Mouse (Mus musculus) liver, embryonic 14.5 days (tissue): Measurements from ENCODE around the gene Pgbd5. TPM values are rescaled to one million over a fixed set of nuclear protein-coding genes. Genes with fewer than 3 reads are reported as not detected.

Experiments
- ATAC-seq: fragments of 200-750 bp; cut with Nextera tagmentation; 2 replicates; pipeline ENCODE4 v1.8.0; 2017; ENCODE audit warnings: moderate number of reproducible peaks, mild to moderate bottlenecking, moderate library complexity; ENCODE audit not compliant: insufficient read depth
- DNase-seq, 3 experiments: peaks; one replicate each; pipeline ENCODE4 v3.0.0-alpha.2; 2012 to 2013; ENCODE audit warnings: low read depth in 3 of 3, low spot score in 3 of 3
- H3K27ac ChIP-seq: fragments of 300-500 bp; sonication (generic); 2 replicates; pipeline ENCODE4 v1.5.1; 2014; ENCODE audit warnings: moderate library complexity, mild to moderate bottlenecking, control low read depth, inconsistent platforms
- H3K27me3 ChIP-seq: fragments of 300-500 bp; sonication (generic); 2 replicates; pipeline ENCODE4 v1.6.1; 2014; ENCODE audit warnings: mild to moderate bottlenecking, low read length, moderate library complexity; ENCODE audit not compliant: control insufficient read depth, insufficient read depth
- H3K36me3 ChIP-seq: fragments of 300-500 bp; sonication (generic); replicated peaks from 2 replicates; pipeline ENCODE4 v1.6.1; 2014; ENCODE audit warnings: low read depth; ENCODE audit not compliant: control insufficient read depth, insufficient read depth
- H3K4me1 ChIP-seq, 2 experiments: fragments of 200-500 bp in 1 of 2; fragments of 300-500 bp in 1 of 2; sonication (generic) in 1 of 2; replicated peaks; 2 replicates each; pipeline ENCODE4 v1.6.1; 2012 to 2014; ENCODE audit warnings: antibody characterized with exemption in 1 of 2, inconsistent platforms in 1 of 2, low read length in 1 of 2; ENCODE audit not compliant: control insufficient read depth in 2 of 2, insufficient read depth in 2 of 2
- H3K4me2 ChIP-seq: fragments of 300-500 bp; sonication (generic); 2 replicates; pipeline ENCODE4 v1.6.1; 2014; ENCODE audit warnings: low read depth, mild to moderate bottlenecking, control low read depth, moderate library complexity
- H3K4me3 ChIP-seq, 2 experiments: fragments of 200-500 bp in 1 of 2; fragments of 300-500 bp in 1 of 2; sonication (generic) in 1 of 2; 2 replicates each; pipeline ENCODE4 v1.5.1; 2012 to 2014; ENCODE audit warnings: low read depth in 2 of 2, low read length in 2 of 2, mild to moderate bottlenecking in 2 of 2, control low read depth in 1 of 2, inconsistent platforms in 1 of 2, moderate library complexity in 1 of 2; ENCODE audit not compliant: insufficient read depth in 1 of 2
- H3K9ac ChIP-seq: fragments of 300-500 bp; sonication (generic); replicated peaks from 2 replicates; pipeline ENCODE4 v1.6.1; 2014; ENCODE audit warnings: mild to moderate bottlenecking, control low read depth, moderate library complexity
- H3K9me3 ChIP-seq: fragments of 300-500 bp; sonication (generic); 2 replicates; pipeline ENCODE4 v1.6.1; 2016; ENCODE audit warnings: low read length, mixed read lengths; ENCODE audit not compliant: control insufficient read depth
- CTCF ChIP-seq: IDR thresholded peaks from 2 replicates; pipeline ENCODE4 v1.5.1; 2016; ENCODE audit warnings: antibody characterized with exemption, low read depth, control low read depth
- EP300 ChIP-seq: IDR thresholded peaks from 2 replicates; pipeline ENCODE4 v1.6.1; 2016; ENCODE audit warnings: antibody characterized with exemption, low read depth
- WGBS: fragments of 180-500 bp; shearing (Covaris S2); extraction: QIAGEN DNeasy Blood & Tissue Kit; methylation state at CpG from one replicate; pipeline ENCODE4 v1.1.7; 2014; ENCODE audit not compliant: insufficient replicate concordance; 5-methylcytosine and 5-hydroxymethylcytosine counted together
- polyA plus RNA-seq, 2 experiments: library from polyadenylated mRNA; depleted of rRNA in 1 of 2; stranded (reverse) in 1 of 2; unstranded in 1 of 2; fragments of >200 nt; fragmentation: Nextera tagmentation in 1 of 2; extraction: Ambion mirVana in 1 of 2; gene quantifications; 2 replicates each; pipeline versions ENCODE4 v1.2.1 to v1.2.3; 2012 to 2014

Gene Pgbd5
- polyA plus RNA-seq, 2 experiments: 0.15 to 0.18 TPM

DNA sequence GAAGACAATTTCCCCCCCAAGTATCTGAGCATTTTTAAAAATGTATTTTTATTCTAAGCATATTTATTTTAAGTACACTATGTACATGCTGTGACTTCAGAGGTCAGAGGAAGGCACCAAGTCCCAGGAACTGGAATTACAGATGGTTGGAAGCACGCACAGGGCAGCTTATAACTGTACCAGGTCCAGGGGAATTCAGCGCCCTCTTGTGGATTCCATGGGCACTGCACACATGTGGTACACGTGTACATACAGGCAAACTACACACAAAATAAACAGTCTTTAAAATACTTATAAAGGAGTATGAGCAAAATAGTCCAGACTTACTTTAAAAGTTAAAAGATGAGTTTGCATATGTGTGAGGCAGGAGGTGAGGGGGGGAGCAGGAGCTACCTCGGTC, 45.5 kb downstream of the Pgbd5 start:
- DNase-seq (peak in 1 of 3 experiments; percentile 4), ATAC-seq (no peak)
- Histone ChIP-seq H3K9ac (no peak overlapping the region), H3K4me2 (no peak overlapping the region), H3K4me3 (no peak overlapping the region), H3K9me3 (no peaks in the 10 kb centered on the region), H3K4me1 (no peaks in the 10 kb centered on the region), H3K27ac (no peak overlapping the region), H3K36me3 (no peaks in the 10 kb centered on the region), H3K27me3 (no peaks in the 10 kb centered on the region)
- no peak for TF ChIP-seq EP300
- TF ChIP-seq CTCF: peak; percentile 63
- WGBS: 64% methylated on average over 4 of the region's 4 CpGs

DNA sequence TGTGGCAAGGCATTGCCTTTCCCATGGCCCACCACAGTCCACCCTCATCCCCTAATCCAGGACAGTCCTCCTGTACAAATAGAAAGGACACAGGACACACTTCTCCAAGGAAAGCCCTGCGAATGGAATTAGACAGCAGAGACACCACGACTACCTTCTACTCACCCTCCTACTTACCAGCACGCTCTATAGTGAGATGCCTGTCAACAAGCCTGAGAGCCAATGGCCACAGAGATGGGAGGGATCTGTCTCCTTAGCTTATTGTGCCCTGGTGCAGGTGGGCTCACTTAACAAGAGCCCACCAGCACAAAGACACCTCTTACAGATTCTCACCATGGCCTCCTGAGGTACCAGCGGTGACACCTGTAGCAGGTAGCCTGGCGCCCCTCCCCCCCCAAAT, 46.4 kb downstream of the Pgbd5 start:
- Histone ChIP-seq H3K27ac (no peak overlapping the region), H3K4me1 (no peaks in the 10 kb centered on the region), H3K4me2 (no peak overlapping the region), H3K27me3 (no peaks in the 10 kb centered on the region), H3K4me3 (no peak overlapping the region), H3K9me3 (no peaks in the 10 kb centered on the region), H3K36me3 (no peaks in the 10 kb centered on the region), H3K9ac (no peak overlapping the region)
- TF ChIP-seq EP300: no peak
- TF ChIP-seq CTCF: no peak
- no peak for ATAC-seq
- WGBS: 55% methylated on average over 5 of the region's 5 CpGs
- DNase-seq: no peak

DNA sequence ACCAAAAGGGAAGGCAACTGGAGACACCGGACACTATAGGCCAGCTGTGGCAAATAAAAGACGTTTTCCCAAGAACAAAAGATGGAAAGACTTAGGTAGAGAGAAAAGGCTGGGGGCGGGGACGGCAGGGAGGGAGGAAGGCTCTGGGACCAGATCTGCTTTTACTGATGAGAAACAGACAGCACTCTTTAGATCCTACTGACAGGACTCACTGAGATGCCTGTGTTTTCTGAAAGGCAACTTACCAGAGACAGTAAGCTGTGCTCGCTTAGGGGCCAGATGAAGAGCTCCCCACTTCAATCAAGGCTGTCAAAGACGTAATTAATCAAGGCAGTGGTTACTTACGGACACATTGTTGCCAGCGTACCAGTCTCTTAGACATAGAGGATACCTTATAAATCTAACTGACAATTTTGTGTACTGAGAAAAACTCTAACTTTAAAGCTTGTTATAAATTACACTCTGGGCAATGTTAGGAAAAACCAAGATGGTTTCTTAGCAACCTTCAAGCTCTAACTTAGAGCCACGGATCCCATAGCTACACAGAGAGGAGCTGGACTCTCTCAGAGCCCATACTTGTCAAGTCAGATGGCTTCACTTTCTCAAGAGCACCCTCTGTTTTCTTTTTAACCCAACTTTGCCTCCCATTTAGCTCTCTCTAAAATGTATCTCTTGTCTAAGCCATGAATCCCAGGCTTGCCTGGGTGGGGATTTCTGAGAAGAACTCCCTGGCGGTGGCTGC, 47.0 kb downstream of the Pgbd5 start:
- Histone ChIP-seq H3K4me2 (no peak overlapping the region), H3K9ac (no peak overlapping the region), H3K4me1 (no peaks in the 10 kb centered on the region), H3K4me3 (no peak overlapping the region), H3K36me3 (no peaks in the 10 kb centered on the region), H3K27me3 (no peaks in the 10 kb centered on the region), H3K9me3 (no peaks in the 10 kb centered on the region), H3K27ac (no peak overlapping the region)
- WGBS: 55% methylated on average over 10 of the region's 10 CpGs
- no peak for TF ChIP-seq CTCF
- TF ChIP-seq EP300: no peak
- ATAC-seq: no peak
- no peak for DNase-seq

- no peak for TF ChIP-seq CTCF
- Histone ChIP-seq H3K36me3 (no peaks in the 10 kb centered on the region), H3K4me1 (no peaks in the 10 kb centered on the region), H3K9ac (no peak overlapping the region), H3K4me2 (no peak overlapping the region), H3K9me3 (no peaks in the 10 kb centered on the region), H3K27me3 (no peaks in the 10 kb centered on the region), H3K27ac (no peak overlapping the region), H3K4me3 (no peak overlapping the region)
- ATAC-seq (no peak), DNase-seq (no peak)
- WGBS: 82% methylated on average over 7 of the region's 7 CpGs
Observed at GRCm38 (mm10) chr8:124391191-124391590, 48.3 kb downstream of the Pgbd5 start.

GRCm38 (mm10) chr8:124389495-124389894, 50.0 kb downstream of the Pgbd5 start:
- Histone ChIP-seq H3K4me1 (no peaks in the 10 kb centered on the region), H3K9me3 (no peaks in the 10 kb centered on the region), H3K36me3 (no peaks in the 10 kb centered on the region), H3K27me3 (no peaks in the 10 kb centered on the region), H3K4me2 (no peak overlapping the region), H3K27ac (no peak overlapping the region), H3K4me3 (no peak overlapping the region), H3K9ac (no peak overlapping the region)
- DNase-seq (no peak), ATAC-seq (no peak)
- 64% methylated on average over 11 of the region's 11 CpGs for WGBS
- no peak for TF ChIP-seq EP300
